Mouse (Mus musculus): ENCODE results near the gene Ptpn11. TPM values are rescaled to one million over a fixed set of nuclear protein-coding genes. Genes with fewer than 3 reads are reported as not detected.

The Ptpn11 gene
- polyA plus RNA-seq, 1 experiment, result 78.7 TPM

DNA sequence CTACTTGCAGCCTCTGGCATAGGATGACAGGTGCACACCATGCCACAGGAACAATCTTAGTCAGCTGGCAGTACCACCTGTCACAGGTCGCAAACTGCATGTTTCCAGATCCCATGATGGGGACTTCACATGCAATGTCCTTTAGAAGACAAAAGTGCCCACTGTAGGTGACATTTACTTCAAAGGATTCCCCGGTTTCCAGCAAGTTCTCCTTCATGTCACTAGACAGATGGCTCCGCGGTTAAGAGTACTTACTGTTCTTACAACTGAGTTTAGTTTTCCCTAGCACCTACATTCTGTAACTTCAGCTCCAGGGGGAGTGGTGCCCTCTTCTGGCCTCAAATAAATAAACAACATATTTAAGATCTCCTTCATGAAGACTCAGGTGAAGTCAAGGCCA lies 18.4 kb downstream of the Ptpn11 start:
- no peak overlapping the region for H3ac ChIP-seq (ENCODE audit: control insufficient read depth, insufficient read length)
- H3K4me3 ChIP-seq, result no peak overlapping the region
- peaks cover 11% of the 10 kb centered on the region for H3K36me3 ChIP-seq (ENCODE audit: control insufficient read depth, insufficient read depth)
- no peaks in the 10 kb centered on the region for H3K27me3 ChIP-seq (ENCODE audit: control insufficient read depth, insufficient read depth, insufficient read length)
- peaks cover 63% of the 10 kb centered on the region for H3K79me2 ChIP-seq (ENCODE audit: control insufficient read depth, insufficient read depth)
- H3K4me2 ChIP-seq (ENCODE audit: low read depth), result no peak overlapping the region
- TF ChIP-seq MYOD1 (IDR thresholded peaks at IDR 0.05; ENCODE audit: control insufficient read depth in 1 of 3, insufficient read length in 2 of 3, low read depth in 2 of 3) (peak in 2 of 3 experiments; percentile 56 to 69), TCF3 (IDR thresholded peaks at IDR 0.05; ENCODE audit: insufficient read length, low read depth) (no peak), MYOG (IDR thresholded peaks at IDR 0.05; ENCODE audit: control insufficient read depth in 1 of 3, insufficient read depth in 1 of 3, insufficient read length in 2 of 3, low read depth in 2 of 3) (peak in 1 of 3 experiments; percentile 30), MAX (IDR thresholded peaks at IDR 0.05; ENCODE audit: low read depth) (no peak), E2F4 (IDR thresholded peaks at IDR 0.05; ENCODE audit: insufficient read depth) (no peak)

DNA sequence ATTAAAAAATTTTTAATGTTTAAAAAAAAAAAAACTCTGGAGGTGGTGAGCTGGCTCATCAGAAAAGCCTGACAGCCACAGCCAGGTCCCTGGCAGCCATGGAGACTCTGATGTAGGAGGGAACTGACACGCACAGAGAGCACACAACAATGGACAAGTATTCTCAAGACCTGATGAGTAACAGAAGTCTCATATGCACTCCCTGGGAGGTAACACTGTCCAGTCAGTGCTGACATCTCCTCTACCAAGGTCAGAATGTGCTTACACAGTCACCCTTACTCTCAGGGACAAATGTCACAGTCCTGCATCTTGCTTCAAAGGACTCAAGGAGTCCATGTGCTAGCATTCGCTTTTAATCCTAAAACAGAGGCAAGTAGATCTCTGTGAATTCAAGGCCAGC lies 21.6 kb downstream of the Ptpn11 start:
- H3K4me3 ChIP-seq, result no peak overlapping the region
- no peaks in the 10 kb centered on the region for H3K27me3 ChIP-seq (ENCODE audit: control insufficient read depth, insufficient read depth, insufficient read length)
- H3K4me2 ChIP-seq (ENCODE audit: low read depth), result no peak overlapping the region
- H3ac ChIP-seq (ENCODE audit: control insufficient read depth, insufficient read length), result no peak overlapping the region
- TF ChIP-seq MYOD1 (IDR thresholded peaks at IDR 0.05; ENCODE audit: control insufficient read depth in 1 of 3, insufficient read length in 2 of 3, low read depth in 2 of 3) (no peak), TCF3 (IDR thresholded peaks at IDR 0.05; ENCODE audit: insufficient read length, low read depth) (no peak), MYOG (IDR thresholded peaks at IDR 0.05; ENCODE audit: control insufficient read depth in 1 of 3, insufficient read depth in 1 of 3, insufficient read length in 2 of 3, low read depth in 2 of 3) (no peak), E2F4 (IDR thresholded peaks at IDR 0.05; ENCODE audit: insufficient read depth) (no peak), REST (IDR thresholded peaks at IDR 0.05; ENCODE audit: insufficient read depth, insufficient read length) (no peak), SRF (IDR thresholded peaks at IDR 0.05; ENCODE audit: control insufficient read depth, insufficient read length, low read depth) (no peak), POLR2A (IDR thresholded peaks at IDR 0.05; ENCODE audit: insufficient read length, low read depth) (no peak), POLR2AphosphoS2 (IDR thresholded peaks at IDR 0.05; ENCODE audit: insufficient read length, low read depth) (no peak)
- peaks cover 32% of the 10 kb centered on the region for H3K79me2 ChIP-seq (ENCODE audit: control insufficient read depth, insufficient read depth)
- H3K36me3 ChIP-seq (ENCODE audit: control insufficient read depth, insufficient read depth), result peaks cover 24% of the 10 kb centered on the region

DNA sequence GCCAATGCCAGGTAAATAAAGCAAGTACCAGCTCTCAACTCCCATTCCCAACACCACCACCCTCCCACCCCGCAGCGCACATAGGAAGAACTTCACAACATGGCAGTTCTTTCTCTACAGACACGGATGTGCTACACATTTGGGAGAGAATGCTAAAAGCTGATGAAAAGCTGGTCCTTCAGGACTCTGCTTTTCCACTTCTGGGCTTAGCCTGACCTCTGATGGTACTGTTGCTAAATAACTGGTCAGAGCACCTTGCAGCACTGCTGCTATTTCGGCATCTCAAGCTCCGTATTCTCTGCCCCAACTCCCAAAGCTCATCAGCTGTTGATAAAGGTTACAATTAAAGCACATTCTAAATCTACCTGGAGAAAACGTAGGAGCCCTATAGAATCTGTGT lies 24.3 kb downstream of the Ptpn11 start:
- no peak overlapping the region for H3K4me3 ChIP-seq
- TF ChIP-seq TCF12 (IDR thresholded peaks at IDR 0.05; ENCODE audit: insufficient read depth, poor library complexity, severe bottlenecking), result no peak
- TF ChIP-seq TCF3 (IDR thresholded peaks at IDR 0.05; ENCODE audit: insufficient read length, low read depth), result no peak
- TF ChIP-seq MYOG (IDR thresholded peaks at IDR 0.05; ENCODE audit: control insufficient read depth in 1 of 3, insufficient read depth in 1 of 3, insufficient read length in 2 of 3, low read depth in 2 of 3), result no peak
- no peak for TF ChIP-seq SRF (IDR thresholded peaks at IDR 0.05; ENCODE audit: control insufficient read depth, insufficient read length, low read depth)
- no peak for TF ChIP-seq REST (IDR thresholded peaks at IDR 0.05; ENCODE audit: insufficient read depth, insufficient read length)
- TF ChIP-seq POLR2A (IDR thresholded peaks at IDR 0.05; ENCODE audit: insufficient read length, low read depth), result no peak
- no peak for TF ChIP-seq MAX (IDR thresholded peaks at IDR 0.05; ENCODE audit: low read depth)
- no peak for TF ChIP-seq E2F4 (IDR thresholded peaks at IDR 0.05; ENCODE audit: insufficient read depth)
- no peak for TF ChIP-seq MYOD1 (IDR thresholded peaks at IDR 0.05; ENCODE audit: control insufficient read depth in 1 of 3, insufficient read length in 2 of 3, low read depth in 2 of 3)
- no peak for TF ChIP-seq USF1 (IDR thresholded peaks at IDR 0.05; ENCODE audit: low read depth)
- no peak overlapping the region for H3K4me2 ChIP-seq (ENCODE audit: low read depth)
- peaks cover 38% of the 10 kb centered on the region for H3K36me3 ChIP-seq (ENCODE audit: control insufficient read depth, insufficient read depth)
- H3K27me3 ChIP-seq (ENCODE audit: control insufficient read depth, insufficient read depth, insufficient read length), result no peaks in the 10 kb centered on the region
- peaks cover 8% of the 10 kb centered on the region for H3K79me2 ChIP-seq (ENCODE audit: control insufficient read depth, insufficient read depth)
- H3ac ChIP-seq (ENCODE audit: control insufficient read depth, insufficient read length), result no peak overlapping the region

DNA sequence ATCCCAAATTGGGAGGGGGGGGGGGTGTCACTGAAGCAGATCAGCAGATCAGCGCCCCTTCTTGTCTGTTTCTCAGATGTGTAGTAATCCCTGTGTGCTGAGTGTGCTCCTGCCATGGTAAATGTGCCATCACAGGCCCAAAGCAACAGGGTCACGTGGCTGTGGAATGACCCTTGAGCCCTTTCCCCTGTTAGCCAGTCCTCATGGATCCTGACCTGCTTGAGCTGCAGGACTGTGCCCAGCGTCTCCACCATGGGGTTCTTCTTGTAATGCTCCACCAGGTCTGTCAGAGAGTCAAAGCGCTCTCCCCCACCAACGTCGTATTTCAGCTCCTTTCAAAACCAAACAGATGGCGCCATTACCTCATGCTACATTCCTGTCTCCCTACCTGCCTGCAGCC lies 28.3 kb downstream of the Ptpn11 start:
- H3K36me3 ChIP-seq (ENCODE audit: control insufficient read depth, insufficient read depth), result peaks cover 42% of the 10 kb centered on the region
- TF ChIP-seq E2F4 (IDR thresholded peaks at IDR 0.05; ENCODE audit: insufficient read depth) (no peak), USF1 (IDR thresholded peaks at IDR 0.05; ENCODE audit: low read depth) (no peak), POLR2AphosphoS2 (IDR thresholded peaks at IDR 0.05; ENCODE audit: insufficient read length, low read depth) (no peak), SRF (IDR thresholded peaks at IDR 0.05; ENCODE audit: control insufficient read depth, insufficient read length, low read depth) (no peak), CEBPB (IDR thresholded peaks at IDR 0.05; ENCODE audit: insufficient read depth, poor library complexity, severe bottlenecking) (no peak), MAX (IDR thresholded peaks at IDR 0.05; ENCODE audit: low read depth) (no peak), REST (IDR thresholded peaks at IDR 0.05; ENCODE audit: insufficient read depth, insufficient read length) (no peak), TCF3 (IDR thresholded peaks at IDR 0.05; ENCODE audit: insufficient read length, low read depth) (no peak), TCF12 (IDR thresholded peaks at IDR 0.05; ENCODE audit: insufficient read depth, poor library complexity, severe bottlenecking) (no peak), MYOD1 (IDR thresholded peaks at IDR 0.05; ENCODE audit: control insufficient read depth in 1 of 3, insufficient read length in 2 of 3, low read depth in 2 of 3) (no peak), MYOG (IDR thresholded peaks at IDR 0.05; ENCODE audit: control insufficient read depth in 1 of 3, insufficient read depth in 1 of 3, insufficient read length in 2 of 3, low read depth in 2 of 3) (no peak), POLR2A (IDR thresholded peaks at IDR 0.05; ENCODE audit: insufficient read length, low read depth) (no peak)
- no peaks in the 10 kb centered on the region for H3K27me3 ChIP-seq (ENCODE audit: control insufficient read depth, insufficient read depth, insufficient read length)
- no peaks in the 10 kb centered on the region for H3K79me2 ChIP-seq (ENCODE audit: control insufficient read depth, insufficient read depth)
- H3K4me3 ChIP-seq, result no peak overlapping the region
- no peak overlapping the region for H3K4me2 ChIP-seq (ENCODE audit: low read depth)
- no peak overlapping the region for H3ac ChIP-seq (ENCODE audit: control insufficient read depth, insufficient read length)

DNA sequence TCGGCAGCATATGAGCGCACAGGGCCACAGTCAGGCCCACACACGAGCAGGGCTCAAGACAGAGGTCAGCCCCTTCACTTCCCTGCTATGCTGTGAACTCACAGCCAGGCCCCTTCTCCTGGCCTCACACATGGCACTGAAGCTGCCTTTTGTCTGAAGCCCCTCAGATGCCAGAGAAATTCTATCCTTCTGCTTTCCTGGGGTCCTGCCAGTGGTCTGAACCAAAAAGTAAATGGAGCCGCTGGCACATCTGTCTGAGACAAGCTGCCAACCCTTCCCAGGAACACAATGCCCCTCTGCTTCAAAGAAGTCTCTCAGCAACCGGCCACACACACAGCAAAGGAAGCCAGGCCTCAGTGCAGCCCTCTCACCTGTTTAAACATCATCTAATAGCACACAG lies 28.9 kb downstream of the Ptpn11 start:
- no peak overlapping the region for H3ac ChIP-seq (ENCODE audit: control insufficient read depth, insufficient read length)
- no peaks in the 10 kb centered on the region for H3K79me2 ChIP-seq (ENCODE audit: control insufficient read depth, insufficient read depth)
- TF ChIP-seq MYOG (IDR thresholded peaks at IDR 0.05; ENCODE audit: control insufficient read depth in 1 of 3, insufficient read depth in 1 of 3, insufficient read length in 2 of 3, low read depth in 2 of 3), result no peak
- TF ChIP-seq MYOD1 (IDR thresholded peaks at IDR 0.05; ENCODE audit: control insufficient read depth in 1 of 3, insufficient read length in 2 of 3, low read depth in 2 of 3), result no peak
- no peak for TF ChIP-seq POLR2AphosphoS2 (IDR thresholded peaks at IDR 0.05; ENCODE audit: insufficient read length, low read depth)
- no peak for TF ChIP-seq REST (IDR thresholded peaks at IDR 0.05; ENCODE audit: insufficient read depth, insufficient read length)
- TF ChIP-seq TCF3 (IDR thresholded peaks at IDR 0.05; ENCODE audit: insufficient read length, low read depth), result no peak
- TF ChIP-seq SRF (IDR thresholded peaks at IDR 0.05; ENCODE audit: control insufficient read depth, insufficient read length, low read depth), result no peak
- no peak for TF ChIP-seq USF1 (IDR thresholded peaks at IDR 0.05; ENCODE audit: low read depth)
- TF ChIP-seq TCF12 (IDR thresholded peaks at IDR 0.05; ENCODE audit: insufficient read depth, poor library complexity, severe bottlenecking), result no peak
- no peak for TF ChIP-seq POLR2A (IDR thresholded peaks at IDR 0.05; ENCODE audit: insufficient read length, low read depth)
- peaks cover 38% of the 10 kb centered on the region for H3K36me3 ChIP-seq (ENCODE audit: control insufficient read depth, insufficient read depth)
- H3K4me2 ChIP-seq (ENCODE audit: low read depth), result no peak overlapping the region
- no peaks in the 10 kb centered on the region for H3K27me3 ChIP-seq (ENCODE audit: control insufficient read depth, insufficient read depth, insufficient read length)
- H3K4me3 ChIP-seq, result no peak overlapping the region

Measured in myocyte (in vitro differentiated cells).